Mouse (Mus musculus) heart, postnatal 36 days (tissue): ENCODE measurements around the gene Abhd11. TPM values are rescaled to one million over a fixed set of nuclear protein-coding genes. Genes with fewer than 3 reads are reported as not detected.
"Not testable (repeated sequence)": the region's sequence is repeated elsewhere in the genome, so short reads cannot be mapped to it uniquely, and the experiment has no call there.

Source experiments
- DNase-seq, 2 experiments: peaks; one replicate each; pipeline ENCODE4 v3.0.0; 2021 to 2022
- intact Hi-C: fragments of 180-260 bp; cut with DNase I; formaldehyde crosslinking; loops from one replicate; pipeline ENCODE4 v1.15.1; 2025
- total RNA-seq, 2 experiments: library from RNA; stranded (reverse); gene quantifications; 2 replicates each; pipeline ENCODE4 v1.2.3; 2021

The Abhd11 gene
- total RNA-seq = 10 to 100 TPM; 63.6 to 68.4 TPM

GRCm38 (mm10) chr5:135008671-135009589 is at the start of gene Abhd11:
Gene Abhd11, plus strand, starts transcription at chr5:135009152.
- intact Hi-C loops = no loop called here

GRCm38 (mm10) chr5:134960430-134960829 is 48.5 kb upstream of the Abhd11 start:
- DNase-seq = no peak
- intact Hi-C loops = no loop called here

More at GRCm38 (mm10) chr5:135008671-135009589, at the start of gene Abhd11:
- peak; percentile 95 to 97 for DNase-seq

GRCm38 (mm10) chr5:134961519-134961918 is 47.4 kb upstream of the Abhd11 start:
- no peak for DNase-seq
- intact Hi-C loops = no loop called here

- intact Hi-C loops = no loop called here
- peak in 1 of 2 experiments; percentile 18 for DNase-seq
Measured at GRCm38 (mm10) chr5:134963546-134963945, 45.4 kb upstream of the Abhd11 start.

GRCm38 (mm10) chr5:134964655-134965054 is 44.3 kb upstream of the Abhd11 start:
- not testable (repeated sequence) for DNase-seq
- intact Hi-C loops = loop anchor here (1.0 to 5.0 kb wide), 3 partner anchors 30 to 217 kb away; partner anchors contain the start of gene Eln

GRCm38 (mm10) chr5:134965473-134965851 is 43.5 kb upstream of the Abhd11 start:
- peak; percentile 72 to 75 for DNase-seq
- intact Hi-C loops = loop anchor here (1.0 to 5.0 kb wide), 3 partner anchors 31 to 218 kb away; partner anchors contain the start of gene Eln

GRCm38 (mm10) chr5:134965852-134966821 is 42.8 kb upstream of the Abhd11 start:
- DNase-seq = peak; percentile 32 to 52
- intact Hi-C loops = loop anchor here (1.0 to 5.0 kb wide), 3 partner anchors 32 to 219 kb away; partner anchors contain the start of gene Eln

- no peak for DNase-seq
- intact Hi-C loops = loop anchor here (5.0 kb wide), 1 partner anchor 220 kb away; the partner anchor contains the start of gene Eln
Measured at GRCm38 (mm10) chr5:134967164-134967944, 41.6 kb upstream of the Abhd11 start.

- DNase-seq = no peak
- intact Hi-C loops = no loop called here
Measured at GRCm38 (mm10) chr5:134970671-134971070, 38.3 kb upstream of the Abhd11 start.

- intact Hi-C loops = no loop called here
- no peak for DNase-seq
Measured at GRCm38 (mm10) chr5:134973081-134973480, 35.9 kb upstream of the Abhd11 start.

- intact Hi-C loops = no loop called here
- DNase-seq = no peak
Measured at GRCm38 (mm10) chr5:134973526-134973925, 35.4 kb upstream of the Abhd11 start.

- intact Hi-C loops = no loop called here
- no peak for DNase-seq
Measured at GRCm38 (mm10) chr5:134974294-134974693, 34.7 kb upstream of the Abhd11 start.

GRCm38 (mm10) chr5:134974921-134975320 is 34.0 kb upstream of the Abhd11 start:
- intact Hi-C loops = no loop called here
- no peak for DNase-seq

- no peak for DNase-seq
Measured at GRCm38 (mm10) chr5:134976164-134976563, 32.8 kb upstream of the Abhd11 start.

GRCm38 (mm10) chr5:134976577-134977250 is 32.2 kb upstream of the Abhd11 start:
- no peak for DNase-seq
- intact Hi-C loops = no loop called here

More at GRCm38 (mm10) chr5:134976164-134976563, 32.8 kb upstream of the Abhd11 start:
- intact Hi-C loops = no loop called here

- DNase-seq = no peak
- intact Hi-C loops = no loop called here
Measured at GRCm38 (mm10) chr5:134977837-134978236, 31.1 kb upstream of the Abhd11 start.

- DNase-seq = no peak
- intact Hi-C loops = no loop called here
Measured at GRCm38 (mm10) chr5:134981149-134981548, 27.8 kb upstream of the Abhd11 start.

GRCm38 (mm10) chr5:134983111-134983510 is 25.8 kb upstream of the Abhd11 start:
- intact Hi-C loops = no loop called here
- no peak for DNase-seq

GRCm38 (mm10) chr5:134983771-134984170 is 25.2 kb upstream of the Abhd11 start:
- intact Hi-C loops = no loop called here
- DNase-seq = no peak
